Mouse (Mus musculus) cerebellum, adult 2 months (tissue): ENCODE measurements at regions not wholly inside any gene's neighbourhood (a gene's known extent, or its start where the extent isn't known, plus 50 kb on each side); places are given as distances from the start of the nearest gene placed in this dataset.

Experiments
- CTCF ChIP-seq: fragments of 200-500 bp; IDR thresholded peaks from 2 replicates; pipeline ENCODE4 v1.5.1; 2011; ENCODE audit warnings: low read depth, mild to moderate bottlenecking, control low read depth, low read length, moderate library complexity, borderline replicate concordance; ENCODE audit not compliant: insufficient read depth
- POLR2A ChIP-seq: fragments of 200-500 bp; IDR thresholded peaks from 2 replicates; pipeline ENCODE4 v1.6.1; 2011; ENCODE audit warnings: low read length, control low read depth, borderline replicate concordance; ENCODE audit not compliant: insufficient read depth

GRCm38 (mm10) chr10:9258705-9259104 is 372.8 kb upstream of the Sash1 start:
- TF ChIP-seq CTCF (no peak), POLR2A (no peak)
